Mouse (Mus musculus) MEL (cell line): ENCODE results near the gene Htra2. TPM values are rescaled to one million over a fixed set of nuclear protein-coding genes. Genes with fewer than 3 reads are reported as not detected.
A peak's percentile ranks its signal among the peaks of the same experiment; 100 is the strongest.

Experiments
- DNase-seq: peaks from one replicate; pipeline ENCODE4 v3.0.0; 2011; ENCODE audit warnings: low read depth, low spot score
- H3K27ac ChIP-seq: 2 replicates; pipeline ENCODE4 v1.5.1; 2012; ENCODE audit warnings: low read depth, mild to moderate bottlenecking, control low read depth, low read length, moderate library complexity; ENCODE audit not compliant: control insufficient read depth
- H3K27me3 ChIP-seq, 2 experiments: fragments of 150-350 bp in 1 of 2; sonication (generic) in 1 of 2; 2 replicates each; pipeline ENCODE4 v1.6.1; 2012; ENCODE audit warnings: low read length in 2 of 2, mild to moderate bottlenecking in 2 of 2, improper control_type of control experiment in 1 of 2, moderate library complexity in 1 of 2; ENCODE audit not compliant: insufficient read depth in 2 of 2, control insufficient read depth in 1 of 2
- H3K36me3 ChIP-seq, 2 experiments: 2 replicates each; pipeline ENCODE4 v1.6.1; 2012 to 2014; ENCODE audit warnings: low read length in 2 of 2, improper control_type of control experiment in 1 of 2, inconsistent platforms in 1 of 2, mild to moderate bottlenecking in 1 of 2; ENCODE audit not compliant: insufficient read depth in 2 of 2, control insufficient read depth in 1 of 2
- H3K4me1 ChIP-seq, 2 experiments: fragments of 150-350 bp in 1 of 2; sonication (generic) in 1 of 2; 2 replicates each; pipeline ENCODE4 v1.6.1; 2012; ENCODE audit warnings: low read length in 2 of 2, improper control_type of control experiment in 1 of 2, mild to moderate bottlenecking in 1 of 2; ENCODE audit not compliant: insufficient read depth in 2 of 2, control insufficient read depth in 1 of 2
- H3K4me3 ChIP-seq, 2 experiments: fragments of 150-350 bp in 1 of 2; sonication (generic) in 1 of 2; 2 replicates each; pipeline ENCODE4 v1.5.1; 2012; ENCODE audit warnings: low read depth in 2 of 2, low read length in 2 of 2, mild to moderate bottlenecking in 2 of 2, moderate library complexity in 2 of 2, control low read depth in 1 of 2, improper control_type of control experiment in 1 of 2; ENCODE audit not compliant: control insufficient read depth in 1 of 2, insufficient read depth in 1 of 2
- H3K79me2 ChIP-seq: 2 replicates; pipeline ENCODE4 v1.6.1; 2012; ENCODE audit warnings: mild to moderate bottlenecking, low read length, moderate library complexity; ENCODE audit not compliant: control insufficient read depth, poor library complexity, insufficient read depth
- H3K9ac ChIP-seq: 2 replicates; pipeline ENCODE4 v1.6.1; 2012; ENCODE audit warnings: low read depth, mild to moderate bottlenecking, control low read depth, low read length, moderate library complexity; ENCODE audit not compliant: control insufficient read depth, poor library complexity, severe bottlenecking
- H3K9me3 ChIP-seq: fragments of 150-350 bp; sonication (generic); replicated peaks from 2 replicates; pipeline ENCODE4 v1.6.1; 2012; ENCODE audit warnings: mild to moderate bottlenecking, low read length, improper control_type of control experiment, moderate library complexity; ENCODE audit not compliant: insufficient read depth
- BHLHE40 ChIP-seq: IDR thresholded peaks from 2 replicates; pipeline ENCODE4 v1.6.1; 2012; ENCODE audit warnings: low read depth, mild to moderate bottlenecking, inconsistent platforms, low read length, improper control_type of control experiment, borderline replicate concordance
- CHD1 ChIP-seq: IDR thresholded peaks from 2 replicates; pipeline ENCODE4 v1.6.1; 2012; ENCODE audit warnings: low read depth, mild to moderate bottlenecking, inconsistent platforms, low read length, improper control_type of control experiment
- EP300 ChIP-seq, 2 experiments: IDR thresholded peaks; 2 replicates each; pipeline ENCODE4 v1.6.1; 2011; ENCODE audit warnings: improper control_type of control experiment in 2 of 2, low read length in 2 of 2, low read depth in 1 of 2, mild to moderate bottlenecking in 1 of 2
- ETS1 ChIP-seq: IDR thresholded peaks from 2 replicates; pipeline ENCODE4 v1.6.1; 2012; ENCODE audit warnings: low read depth, mild to moderate bottlenecking, inconsistent platforms, low read length, improper control_type of control experiment, moderate library complexity
- GABPA ChIP-seq: IDR thresholded peaks from 2 replicates; pipeline ENCODE4 v1.6.1; 2012; ENCODE audit warnings: low read depth, mild to moderate bottlenecking, inconsistent platforms, low read length, improper control_type of control experiment, moderate library complexity
- GATA1 ChIP-seq: IDR thresholded peaks from 2 replicates; pipeline ENCODE4 v1.6.1; 2011; ENCODE audit warnings: low read depth, low read length, improper control_type of control experiment
- HCFC1 ChIP-seq: IDR thresholded peaks from 2 replicates; pipeline ENCODE4 v1.6.1; 2012; ENCODE audit warnings: low read depth, mild to moderate bottlenecking, inconsistent platforms, low read length, improper control_type of control experiment, moderate library complexity
- MAFK ChIP-seq: IDR thresholded peaks from 2 replicates; pipeline ENCODE4 v1.6.1; 2011; ENCODE audit warnings: low read depth, mild to moderate bottlenecking, low read length, improper control_type of control experiment, borderline replicate concordance
- MAX ChIP-seq: IDR thresholded peaks from 2 replicates; pipeline ENCODE4 v1.6.1; 2011; ENCODE audit warnings: low read length, improper control_type of control experiment
- NELFE ChIP-seq: IDR thresholded peaks from 2 replicates; pipeline ENCODE4 v1.6.1; 2011; ENCODE audit warnings: low read depth, low read length, improper control_type of control experiment
- NRF1 ChIP-seq: IDR thresholded peaks from 2 replicates; pipeline ENCODE4 v1.6.1; 2014; ENCODE audit warnings: low read depth, mild to moderate bottlenecking, inconsistent platforms, low read length, improper control_type of control experiment, moderate library complexity; ENCODE audit not compliant: poor library complexity, insufficient read depth, severe bottlenecking
- RCOR1 ChIP-seq: IDR thresholded peaks from 2 replicates; pipeline ENCODE4 v1.6.1; 2012; ENCODE audit warnings: low read depth, mild to moderate bottlenecking, inconsistent platforms, low read length, improper control_type of control experiment
- SIN3A ChIP-seq: IDR thresholded peaks from 2 replicates; pipeline ENCODE4 v1.6.1; 2012; ENCODE audit warnings: low read length, improper control_type of control experiment, inconsistent platforms
- TAL1 ChIP-seq: IDR thresholded peaks from 2 replicates; pipeline ENCODE4 v1.6.1; 2012; ENCODE audit warnings: mild to moderate bottlenecking, inconsistent platforms, low read length, moderate library complexity, mixed read lengths
- TCF12 ChIP-seq: IDR thresholded peaks from 2 replicates; pipeline ENCODE4 v1.6.1; 2014; ENCODE audit warnings: low read depth, mild to moderate bottlenecking, inconsistent platforms, low read length, improper control_type of control experiment, moderate library complexity
- USF2 ChIP-seq, 2 experiments: IDR thresholded peaks; 2 replicates each; pipeline ENCODE4 v1.6.1; 2011 to 2012; ENCODE audit warnings: improper control_type of control experiment in 2 of 2, low read length in 2 of 2, borderline replicate concordance in 1 of 2, inconsistent platforms in 1 of 2, low read depth in 1 of 2, mild to moderate bottlenecking in 1 of 2; ENCODE audit not compliant: insufficient read depth in 1 of 2
- polyA plus RNA-seq, 2 experiments: library from polyadenylated mRNA; stranded (reverse) in 1 of 2; unstranded in 1 of 2; fragments of >175 nt in 1 of 2; fragments of >200 nt in 1 of 2; gene quantifications; 2 replicates each; pipeline versions ENCODE4 v1.2.1 to v1.2.4; 2012; ENCODE audit warnings: low replicate concordance in 2 of 2, low read depth in 1 of 2; ENCODE audit not compliant: insufficient read length in 2 of 2, insufficient read depth in 1 of 2, missing spikeins in 1 of 2
- total RNA-seq: library from RNA; depleted of rRNA; stranded (reverse); fragments of 300-350 nt; gene quantifications from 2 replicates; pipeline ENCODE4 v1.2.3, GENCODE M21; 2012

Htra2 gene
- total and polyA plus RNA-seq, 3 experiments: 107 to 133 TPM; not detected in 1

DNA sequence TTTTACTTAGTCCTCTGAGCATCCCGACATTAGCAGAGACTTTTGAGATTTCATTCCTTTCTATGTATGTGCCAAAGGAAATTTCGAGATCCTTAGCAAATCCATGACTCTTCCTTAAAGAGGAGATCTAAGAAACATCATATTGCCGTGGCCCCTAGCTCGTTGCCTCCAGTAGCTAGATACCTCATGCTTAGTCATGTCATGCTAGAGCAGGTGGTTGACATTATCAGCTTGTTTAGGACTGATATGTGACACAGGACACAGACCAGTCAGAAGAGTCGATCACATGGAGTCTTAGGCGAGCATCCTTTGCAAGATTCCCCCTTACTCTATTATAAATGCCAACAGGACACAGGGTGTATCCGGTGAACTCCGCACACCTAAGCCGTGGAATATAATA lies 32.1 kb downstream of the Htra2 start:
- Histone ChIP-seq H3K4me1 (peaks cover 17 to 27% of the 10 kb centered on the region in 2 experiments), H3K9me3 (no peaks in the 10 kb centered on the region), H3K36me3 (peaks cover 0 to 32% of the 10 kb centered on the region in 2 experiments; a peak in 2 of 4 replicates), H3K27me3 (no peaks in the 10 kb centered on the region), H3K4me3 (no peak overlapping the region), H3K79me2 (no peaks in the 10 kb centered on the region), H3K9ac (no peak overlapping the region), H3K27ac (no peak overlapping the region)
- DNase-seq: no peak
- no peak for TF ChIP-seq MAFK
- no peak for TF ChIP-seq USF2 (IDR thresholded peaks at IDR 0.05; ENCODE audit: borderline replicate concordance in 1 of 2, insufficient read depth in 1 of 2, low read depth in 1 of 2, low read length in 2 of 2)
- peak; percentile 47; the same call in 1 of the 2 replicates for TF ChIP-seq ETS1
- TF ChIP-seq EP300 (IDR thresholded peaks at IDR 0.05; ENCODE audit: low read depth in 1 of 2, low read length in 2 of 2): peak; percentile 26 to 35; a peak in 1 of 4 replicates
- 0 out of 2 replicates have a peak, but pooled peaks have one; percentile 37 for TF ChIP-seq SIN3A
- peak; percentile 31; the same call in 1 of the 2 replicates for TF ChIP-seq MAX
- no peak for TF ChIP-seq HCFC1
- peak; percentile 49; the same call in 1 of the 2 replicates for TF ChIP-seq GATA1

DNA sequence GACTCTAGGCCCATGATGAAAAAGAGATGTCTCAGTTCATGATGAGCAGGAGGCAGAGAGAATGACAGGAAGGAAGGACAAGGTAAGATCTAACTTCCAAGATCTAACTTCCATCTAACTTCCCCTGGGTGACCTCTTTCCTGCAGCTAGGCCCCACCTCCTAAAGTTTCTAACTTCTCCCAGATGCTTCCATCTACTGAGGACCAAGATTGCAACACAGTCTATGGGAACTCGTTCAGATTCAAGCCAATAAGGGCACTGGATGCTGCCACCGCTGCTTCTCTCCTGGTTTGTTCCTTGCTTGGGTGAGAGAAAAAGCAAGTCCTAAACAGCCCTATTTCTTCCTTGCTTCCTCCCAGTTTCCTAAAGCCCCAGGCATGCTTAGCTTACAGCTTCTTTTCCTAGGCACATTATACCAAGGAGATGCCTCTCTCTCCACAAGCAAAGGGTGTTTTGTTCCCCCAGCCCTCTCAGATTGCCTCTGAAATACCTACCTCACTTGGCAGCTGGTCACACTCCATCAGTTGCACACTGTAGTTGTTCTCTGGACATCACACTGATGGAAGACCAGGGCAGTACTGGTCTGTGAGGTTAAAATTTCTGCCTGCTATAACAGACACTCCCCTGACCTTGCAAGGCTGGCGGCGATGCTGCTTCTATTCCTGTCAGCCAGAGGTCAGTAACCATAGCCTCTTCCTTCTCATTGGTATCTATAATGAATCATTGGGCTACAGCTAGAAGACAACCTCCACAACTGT lies 34.1 kb downstream of the Htra2 start:
- H3K4me3 ChIP-seq: no peak overlapping the region
- no peak overlapping the region for H3K9ac ChIP-seq
- no peak for TF ChIP-seq BHLHE40
- H3K9me3 ChIP-seq: no peaks in the 10 kb centered on the region
- no peaks in the 10 kb centered on the region for H3K79me2 ChIP-seq
- H3K4me1 ChIP-seq: peaks cover 17 to 31% of the 10 kb centered on the region in 2 experiments
- peak overlapping the region; percentile 24; the same call in 1 of the 2 replicates for H3K27ac ChIP-seq
- DNase-seq: no peak
- H3K36me3 ChIP-seq: peaks cover 0 to 33% of the 10 kb centered on the region in 2 experiments; a peak in 2 of 4 replicates
- no peaks in the 10 kb centered on the region for H3K27me3 ChIP-seq

DNA sequence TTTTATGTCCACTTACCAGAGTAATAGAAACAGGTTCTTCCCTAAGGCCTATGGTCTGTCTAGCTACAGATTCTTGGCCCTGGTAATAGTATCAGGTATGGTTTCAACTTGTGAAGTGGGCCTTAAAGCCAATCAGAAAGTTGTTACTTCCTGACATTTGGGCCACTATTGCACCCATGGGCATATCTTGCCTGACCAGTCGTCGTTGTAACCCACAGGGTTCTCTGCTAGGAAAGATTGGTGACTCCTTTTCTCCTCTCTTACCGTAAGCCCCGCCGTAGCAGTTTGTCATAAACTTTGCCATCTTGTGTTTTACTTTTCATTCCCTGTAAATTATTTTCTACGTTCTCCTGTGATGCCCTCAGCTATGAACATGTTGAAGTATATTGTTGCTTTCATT lies 35.0 kb downstream of the Htra2 start:
- no peaks in the 10 kb centered on the region for H3K27me3 ChIP-seq
- H3K27ac ChIP-seq: no peak overlapping the region
- 0 out of 2 replicates have a peak, but pooled peaks have one; percentile 35 for TF ChIP-seq TCF12
- 0 out of 2 replicates have a peak, but pooled peaks have one; percentile 19 for TF ChIP-seq GATA1
- no peak for TF ChIP-seq NRF1
- no peak for TF ChIP-seq USF2 (IDR thresholded peaks at IDR 0.05; ENCODE audit: borderline replicate concordance in 1 of 2, insufficient read depth in 1 of 2, low read depth in 1 of 2, low read length in 2 of 2)
- TF ChIP-seq TAL1: 0 out of 2 replicates have a peak, but pooled peaks have one; percentile 41
- TF ChIP-seq ETS1: no peak
- no peak for TF ChIP-seq NELFE
- TF ChIP-seq GABPA: no peak
- TF ChIP-seq BHLHE40: no peak
- TF ChIP-seq RCOR1: no peak
- no peak for TF ChIP-seq CHD1
- TF ChIP-seq EP300 (IDR thresholded peaks at IDR 0.05; ENCODE audit: low read depth in 1 of 2, low read length in 2 of 2): peak in 1 of 2 experiments; percentile 52; a peak in 2 of 4 replicates
- H3K4me3 ChIP-seq: no peak overlapping the region
- H3K9me3 ChIP-seq: no peaks in the 10 kb centered on the region
- peaks cover 23 to 37% of the 10 kb centered on the region in 2 experiments for H3K4me1 ChIP-seq
- no peaks in the 10 kb centered on the region for H3K79me2 ChIP-seq
- H3K9ac ChIP-seq: no peak overlapping the region
- H3K36me3 ChIP-seq: peaks cover 0 to 40% of the 10 kb centered on the region in 2 experiments; a peak in 2 of 4 replicates
- no peak for DNase-seq
